Mouse (Mus musculus): ENCODE measurements at regions not wholly inside any gene's neighbourhood (a gene's known extent, or its start where the extent isn't known, plus 50 kb on each side); places are given as distances from the start of the nearest gene placed in this dataset.

DNA sequence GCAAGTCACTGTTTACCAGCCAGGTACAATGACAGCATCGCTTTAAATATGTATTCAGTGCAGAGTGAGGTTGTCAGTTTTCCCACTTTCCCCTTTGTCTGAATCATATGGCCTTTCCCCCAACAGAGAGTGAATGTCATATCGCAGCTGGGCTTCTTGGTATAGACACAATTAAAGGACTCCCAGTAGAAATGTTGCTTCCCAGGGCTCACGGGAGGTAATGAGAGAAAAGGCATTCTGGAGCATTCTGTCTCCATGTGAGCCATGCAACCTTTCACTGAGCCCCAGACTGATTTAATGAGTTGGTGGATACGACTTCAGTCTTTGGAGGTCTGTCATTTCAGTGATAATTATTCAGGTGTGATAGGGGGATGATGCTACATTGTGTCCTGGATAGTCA lies 310.8 kb upstream of the Zfp960 start:
- TF ChIP-seq POLR2A (IDR thresholded peaks at IDR 0.05; ENCODE audit: insufficient read depth, low read depth, low read length) (no peak), CTCF (IDR thresholded peaks at IDR 0.05) (no peak)

Data from heart, adult 2 months (tissue).